Mouse (Mus musculus): ENCODE measurements around the gene Kif1b.

DNA sequence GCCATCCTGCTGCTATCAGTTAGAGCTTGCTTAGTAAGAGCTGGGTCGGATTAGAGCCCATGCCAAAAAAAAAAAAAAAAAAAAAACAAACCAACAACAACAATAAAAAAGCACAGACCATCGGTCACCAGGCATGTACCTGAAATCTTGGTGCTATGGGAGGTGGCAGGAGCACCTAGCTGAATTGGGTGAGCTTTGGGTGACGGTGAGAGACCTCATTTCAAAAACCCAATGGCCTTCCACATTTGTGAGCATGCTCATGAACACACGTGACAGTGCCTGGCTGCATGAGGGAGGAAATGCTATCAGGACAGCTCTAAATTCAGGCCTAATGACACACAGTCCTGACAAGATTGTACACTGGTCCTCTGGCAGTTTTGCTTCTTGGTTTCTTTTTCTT is 159.4 kb downstream of the Kif1b start:
- no peak for TF ChIP-seq POLR2A (IDR thresholded peaks at IDR 0.05; ENCODE audit: borderline replicate concordance, extremely low read depth, insufficient read depth, insufficient read length, poor library complexity, severe bottlenecking)
- no peak for TF ChIP-seq CTCF (IDR thresholded peaks at IDR 0.05; ENCODE audit: borderline replicate concordance, extremely low read depth, insufficient read depth, insufficient read length)

All from brain, embryonic 14.5 days (tissue).